Mouse (Mus musculus) liver, adult 2 months (tissue): ENCODE measurements at regions not wholly inside any gene's neighbourhood (a gene's known extent, or its start where the extent isn't known, plus 50 kb on each side); places are given as distances from the start of the nearest gene placed in this dataset.

ENCODE experiments used
- DNase-seq: peaks from one replicate; pipeline ENCODE4 v3.0.0-alpha.2; 2011; ENCODE audit warnings: low read depth, low spot score; ENCODE audit errors: extremely low read depth
- H3K27ac ChIP-seq: fragments of 200-500 bp; replicated peaks from 2 replicates; pipeline ENCODE4 v1.5.1; 2012; ENCODE audit warnings: low read depth, mild to moderate bottlenecking, control low read depth, inconsistent platforms, low read length; ENCODE audit not compliant: insufficient read depth
- H3K27me3 ChIP-seq: fragments of 200-500 bp; 2 replicates; pipeline ENCODE4 v1.6.1; 2012; ENCODE audit warnings: mild to moderate bottlenecking, moderate library complexity, low read length, inconsistent platforms; ENCODE audit not compliant: control insufficient read depth, insufficient read depth
- H3K36me3 ChIP-seq: fragments of 200-500 bp; 2 replicates; pipeline ENCODE4 v1.6.1; 2012; ENCODE audit warnings: low read length, inconsistent platforms; ENCODE audit not compliant: control insufficient read depth, insufficient read depth
- H3K4me1 ChIP-seq: fragments of 200-500 bp; 2 replicates; pipeline ENCODE4 v1.6.1; 2011; ENCODE audit warnings: low read length; ENCODE audit not compliant: control insufficient read depth, insufficient read depth
- H3K4me3 ChIP-seq: fragments of 200-500 bp; 2 replicates; pipeline ENCODE4 v1.5.1; 2011; ENCODE audit warnings: low read depth, mild to moderate bottlenecking, control low read depth, low read length, moderate library complexity; ENCODE audit not compliant: insufficient read depth
- H3K79me2 ChIP-seq: fragments of 200-500 bp; 2 replicates; pipeline ENCODE4 v1.6.1; 2012; ENCODE audit warnings: inconsistent platforms, mild to moderate bottlenecking, low read length, moderate library complexity; ENCODE audit not compliant: control insufficient read depth, insufficient read depth
- H3K9ac ChIP-seq: fragments of 200-500 bp; 2 replicates; pipeline ENCODE4 v1.6.1; 2012; ENCODE audit warnings: low read depth, mild to moderate bottlenecking, control low read depth, inconsistent platforms, low read length
- CTCF ChIP-seq: fragments of 200-500 bp; IDR thresholded peaks from 2 replicates; pipeline ENCODE4 v1.5.1; 2011; ENCODE audit warnings: low read depth, low read length, control low read depth
- POLR2A ChIP-seq: fragments of 200-500 bp; IDR thresholded peaks from 2 replicates; pipeline ENCODE4 v1.6.1; 2011; ENCODE audit warnings: low read length, control low read depth; ENCODE audit not compliant: insufficient read depth; ENCODE audit errors: extremely low read depth
- WGBS: fragments of 180-500 bp; shearing (Covaris S2); methylation state at CpG from one replicate; pipeline ENCODE4 v1.1.7; 2018; 5-methylcytosine and 5-hydroxymethylcytosine counted together

DNA sequence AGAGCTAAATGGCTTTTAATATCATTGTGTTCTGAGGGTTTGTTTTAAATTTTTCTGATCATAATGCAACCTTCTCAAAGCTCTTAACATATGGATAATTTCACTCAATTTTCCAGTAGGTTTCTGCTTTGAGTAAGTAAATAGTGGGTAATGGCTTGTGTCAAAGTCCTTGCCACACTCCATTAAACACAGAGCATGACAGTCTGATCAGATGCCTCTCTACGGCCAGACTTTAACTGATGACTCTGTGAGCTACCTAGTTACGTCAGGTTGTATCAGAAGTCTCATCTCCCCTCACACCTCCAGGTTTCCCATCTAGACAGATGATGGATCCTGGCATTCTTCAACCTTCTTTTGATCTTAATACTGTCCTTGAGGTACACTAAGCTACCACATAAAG lies 316.4 kb downstream of the Efnb2 start:
- no peak for DNase-seq
- no peaks in the 10 kb centered on the region for H3K36me3 ChIP-seq
- no peak for TF ChIP-seq CTCF
- no peak for TF ChIP-seq POLR2A
- no peak overlapping the region for H3K9ac ChIP-seq
- no peaks in the 10 kb centered on the region for H3K4me1 ChIP-seq
- no peaks in the 10 kb centered on the region for H3K27me3 ChIP-seq
- no peak overlapping the region for H3K27ac ChIP-seq
- H3K79me2 ChIP-seq = no peaks in the 10 kb centered on the region
- H3K4me3 ChIP-seq = no peak overlapping the region
- WGBS = 68% methylated on average over 2 of the region's 2 CpGs

DNA sequence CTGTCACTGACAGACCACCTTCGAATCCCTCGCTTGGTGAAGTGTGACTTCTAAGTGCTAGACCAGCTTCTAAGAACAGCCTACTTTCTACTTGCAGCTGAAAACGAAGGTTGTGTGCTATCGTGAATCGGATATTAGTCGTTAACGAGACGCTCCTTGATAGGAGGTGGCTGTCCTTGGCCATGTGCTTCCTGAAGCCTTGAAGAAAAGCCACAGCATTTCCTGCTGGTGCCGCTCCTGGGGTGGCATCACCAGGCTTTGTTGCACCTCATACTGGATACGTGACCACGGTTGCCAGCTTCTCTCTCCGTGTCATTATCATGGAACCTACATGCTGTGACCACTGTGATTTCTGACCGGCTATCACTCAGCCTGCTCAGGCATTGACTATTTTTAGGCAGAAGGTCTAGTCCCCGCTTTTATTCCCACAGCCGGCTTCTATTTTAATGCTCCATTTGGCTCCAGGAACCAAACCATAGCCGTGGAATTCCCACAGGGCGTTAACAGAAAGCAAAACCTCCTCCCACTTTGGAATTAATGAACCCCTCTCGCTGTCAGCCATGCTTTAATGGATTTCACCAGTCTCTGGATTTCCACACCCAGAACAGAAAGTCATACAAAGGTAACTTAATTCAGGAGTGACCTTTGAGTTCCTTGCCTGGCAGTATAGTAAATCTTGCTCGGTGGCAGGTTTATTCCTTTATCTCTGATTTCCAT lies 325.6 kb downstream of the Efnb2 start:
- Histone ChIP-seq H3K27ac (no peak overlapping the region), H3K9ac (no peak overlapping the region), H3K4me1 (no peaks in the 10 kb centered on the region), H3K4me3 (no peak overlapping the region), H3K36me3 (no peaks in the 10 kb centered on the region), H3K27me3 (no peaks in the 10 kb centered on the region), H3K79me2 (no peaks in the 10 kb centered on the region)
- no peak for DNase-seq
- 84% methylated on average over 19 of the region's 19 CpGs for WGBS
- no peak for TF ChIP-seq POLR2A
- no peak for TF ChIP-seq CTCF

DNA sequence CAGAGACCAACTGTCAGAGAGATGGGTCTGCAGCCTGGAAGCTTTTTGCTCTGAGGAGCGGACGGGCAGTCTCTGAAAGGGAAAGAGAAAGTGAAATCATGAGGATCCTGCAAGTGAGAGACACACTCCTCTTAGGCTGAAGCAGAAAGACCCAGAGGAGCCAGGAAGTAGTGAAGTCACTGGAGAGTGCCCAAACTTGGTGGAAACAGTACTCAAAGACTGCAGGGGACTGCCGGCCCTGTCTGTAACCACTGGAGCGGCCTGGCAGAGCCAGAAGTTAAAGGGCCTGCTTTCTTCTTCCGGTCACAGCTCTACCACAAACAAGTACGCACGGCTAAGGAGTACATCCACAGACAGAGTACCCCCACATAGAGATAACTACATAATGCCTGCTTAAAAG lies 326.5 kb downstream of the Efnb2 start:
- H3K27ac ChIP-seq = peak overlapping the region; percentile 34; the same call in 1 of the 2 replicates
- 61% methylated on average over 7 of the region's 7 CpGs for WGBS
- TF ChIP-seq POLR2A (no peak), CTCF (no peak)
- no peaks in the 10 kb centered on the region for H3K4me1 ChIP-seq
- 0 out of 2 replicates have a peak overlapping the region, but pooled peaks have one; percentile 22 for H3K9ac ChIP-seq
- no peaks in the 10 kb centered on the region for H3K79me2 ChIP-seq
- H3K36me3 ChIP-seq = no peaks in the 10 kb centered on the region
- H3K4me3 ChIP-seq = no peak overlapping the region; the same call in 1 of the 2 replicates
- peak; percentile 29 for DNase-seq
- H3K27me3 ChIP-seq = no peaks in the 10 kb centered on the region

DNA sequence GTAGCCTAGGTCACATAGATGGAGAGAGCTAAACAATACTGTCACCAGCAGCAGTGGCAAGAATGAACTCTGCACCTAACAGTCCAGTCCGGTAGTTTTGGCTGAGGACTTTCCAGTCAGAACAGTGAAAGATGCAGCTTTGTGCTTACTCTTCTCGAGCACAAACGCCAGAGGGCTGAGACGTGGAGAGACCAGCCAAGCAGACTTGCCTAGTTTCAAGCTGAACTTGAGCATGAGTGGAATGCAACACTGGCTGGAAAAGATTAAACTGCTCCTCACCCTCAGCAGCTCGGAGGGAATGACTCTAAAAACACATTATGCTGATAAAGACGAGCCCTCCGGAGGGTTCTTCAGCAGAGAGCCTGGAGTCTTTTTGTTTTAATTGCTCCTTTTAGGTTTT lies 329.8 kb downstream of the Efnb2 start:
- no peaks in the 10 kb centered on the region for H3K36me3 ChIP-seq
- 48% methylated on average over 7 of the region's 7 CpGs for WGBS
- DNase-seq = peak; percentile 18
- no peak overlapping the region for H3K4me3 ChIP-seq
- TF ChIP-seq CTCF (no peak), POLR2A (no peak)
- H3K9ac ChIP-seq = no peak overlapping the region
- H3K27me3 ChIP-seq = no peaks in the 10 kb centered on the region
- H3K4me1 ChIP-seq = no peaks in the 10 kb centered on the region
- no peaks in the 10 kb centered on the region for H3K79me2 ChIP-seq
- no peak overlapping the region for H3K27ac ChIP-seq

DNA sequence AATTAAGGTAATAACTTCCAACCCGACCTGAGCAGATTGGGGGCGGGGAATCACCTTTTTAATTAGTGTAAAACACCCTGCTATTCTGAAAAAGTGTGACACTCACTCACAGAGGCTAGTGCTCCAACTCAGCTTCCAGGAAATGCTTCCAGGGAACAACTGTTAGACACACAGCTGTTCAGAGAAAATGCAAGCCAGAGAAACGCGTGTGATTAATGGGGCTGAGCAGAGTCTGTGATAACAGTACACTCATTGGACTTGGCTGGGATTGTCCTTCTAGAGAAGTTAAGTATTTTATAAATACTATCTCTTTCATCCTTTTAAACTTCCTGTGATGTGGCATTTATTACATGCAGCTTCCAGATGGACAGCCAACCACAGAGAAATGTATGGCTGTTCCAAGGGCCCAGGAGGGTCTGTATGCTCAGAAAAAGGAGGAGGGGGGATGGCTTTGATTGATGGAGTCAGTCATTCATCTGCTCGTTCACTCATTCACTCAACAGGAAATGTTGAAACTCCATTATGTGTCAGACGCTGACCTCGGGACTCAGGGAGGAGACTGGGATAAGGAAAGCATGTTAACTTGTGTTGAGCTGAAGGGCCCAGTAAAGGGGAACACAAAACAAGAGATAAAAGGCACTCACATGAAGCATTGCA lies 332.9 kb downstream of the Efnb2 start:
- Histone ChIP-seq H3K36me3 (no peaks in the 10 kb centered on the region), H3K4me1 (no peaks in the 10 kb centered on the region), H3K27me3 (no peaks in the 10 kb centered on the region), H3K9ac (no peak overlapping the region), H3K79me2 (no peaks in the 10 kb centered on the region), H3K4me3 (no peak overlapping the region), H3K27ac (no peak overlapping the region)
- no peak for TF ChIP-seq CTCF
- no peak for TF ChIP-seq POLR2A
- DNase-seq = peak; percentile 22
- 54% methylated on average over 7 of the region's 7 CpGs for WGBS
